Mouse (Mus musculus): Measurements from ENCODE around the gene B3galt4. TPM values are rescaled to one million over a fixed set of nuclear protein-coding genes. Genes with fewer than 3 reads are reported as not detected.

Gene B3galt4
- polyA plus RNA-seq, 1 experiment from 2014 or later, result 2.8 TPM

DNA sequence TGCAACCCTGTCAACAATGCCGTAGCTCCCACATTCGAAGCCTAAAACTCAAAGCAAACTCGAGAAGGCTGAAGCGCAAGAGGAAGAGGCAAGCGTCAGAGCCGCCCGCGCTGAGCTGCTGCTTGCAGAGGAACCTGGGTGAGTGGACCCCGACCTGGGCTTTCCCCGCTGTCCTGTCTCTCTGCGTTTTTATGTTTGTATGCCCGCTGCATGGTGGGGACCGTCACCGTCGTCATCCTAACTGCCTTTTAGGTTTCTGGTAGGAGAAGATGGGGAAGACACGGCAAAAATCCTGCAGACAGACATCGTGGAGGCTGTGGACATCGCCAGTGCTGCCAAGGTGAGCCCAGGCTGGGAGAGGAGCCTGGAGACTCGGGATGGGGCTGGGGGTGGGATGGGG, 9.9 kb downstream of the B3galt4 start:
- Histone ChIP-seq H3K4me3 (ENCODE audit: low read depth, low read length) (peak overlapping the region; percentile 88), H3K27ac (ENCODE audit: low read depth, low read length) (no peak overlapping the region), H3K4me2 (peak overlapping the region; percentile 84), H3K36me3 (ENCODE audit: control insufficient read depth, insufficient read depth, low read length) (peaks cover 16% of the 10 kb centered on the region), H3K9ac (ENCODE audit: low read depth, low read length) (peak overlapping the region; percentile 87), H3K27me3 (ENCODE audit: control insufficient read depth, insufficient read depth, low read length) (no peaks in the 10 kb centered on the region), H3K9me3 (replicated peaks; ENCODE audit: control insufficient read depth, low read length) (no peaks in the 10 kb centered on the region), H3K4me1 (ENCODE audit: control insufficient read depth, insufficient read depth, low read length) (peaks cover 13% of the 10 kb centered on the region)
- 48% methylated on average over 19 of the region's 19 CpGs for WGBS (ENCODE audit: insufficient replicate concordance)
- no peak for ATAC-seq (replicated peaks; ENCODE audit: insufficient number of reproducible peaks, low FRiP score, low TSS enrichment)

DNA sequence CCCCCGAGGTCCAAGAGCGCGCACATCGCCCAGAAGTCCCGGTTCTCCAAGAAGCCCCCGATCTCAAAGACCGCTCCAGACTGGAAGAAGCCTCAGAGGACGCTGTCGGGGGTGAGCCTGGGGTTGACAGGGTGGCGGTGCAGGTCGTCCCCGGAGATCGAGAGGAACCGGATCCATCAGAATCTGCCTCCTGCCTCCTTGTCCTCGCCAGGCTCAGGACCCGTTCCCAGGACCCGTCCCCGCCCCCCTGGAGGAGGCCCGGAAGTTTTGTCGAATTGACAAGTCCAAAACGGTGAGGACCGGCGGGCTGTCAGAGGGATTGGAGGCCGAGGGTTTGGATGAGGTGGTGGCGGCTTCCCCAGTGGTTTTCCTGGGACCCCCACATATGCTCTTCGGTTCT, 10.3 kb downstream of the B3galt4 start:
- Histone ChIP-seq H3K27me3 (ENCODE audit: control insufficient read depth, insufficient read depth, low read length) (no peaks in the 10 kb centered on the region), H3K4me1 (ENCODE audit: control insufficient read depth, insufficient read depth, low read length) (peaks cover 13% of the 10 kb centered on the region), H3K9me3 (replicated peaks; ENCODE audit: control insufficient read depth, low read length) (no peaks in the 10 kb centered on the region), H3K9ac (ENCODE audit: low read depth, low read length) (peak overlapping the region; percentile 87), H3K27ac (ENCODE audit: low read depth, low read length) (no peak overlapping the region), H3K36me3 (ENCODE audit: control insufficient read depth, insufficient read depth, low read length) (peaks cover 14% of the 10 kb centered on the region), H3K4me2 (peak overlapping the region; percentile 84), H3K4me3 (ENCODE audit: low read depth, low read length) (peak overlapping the region; percentile 88)
- no peak for ATAC-seq (replicated peaks; ENCODE audit: insufficient number of reproducible peaks, low FRiP score, low TSS enrichment)
- 3% methylated on average over 26 of the region's 26 CpGs for whole genome bisulfite sequencing (ENCODE audit: insufficient replicate concordance)

DNA sequence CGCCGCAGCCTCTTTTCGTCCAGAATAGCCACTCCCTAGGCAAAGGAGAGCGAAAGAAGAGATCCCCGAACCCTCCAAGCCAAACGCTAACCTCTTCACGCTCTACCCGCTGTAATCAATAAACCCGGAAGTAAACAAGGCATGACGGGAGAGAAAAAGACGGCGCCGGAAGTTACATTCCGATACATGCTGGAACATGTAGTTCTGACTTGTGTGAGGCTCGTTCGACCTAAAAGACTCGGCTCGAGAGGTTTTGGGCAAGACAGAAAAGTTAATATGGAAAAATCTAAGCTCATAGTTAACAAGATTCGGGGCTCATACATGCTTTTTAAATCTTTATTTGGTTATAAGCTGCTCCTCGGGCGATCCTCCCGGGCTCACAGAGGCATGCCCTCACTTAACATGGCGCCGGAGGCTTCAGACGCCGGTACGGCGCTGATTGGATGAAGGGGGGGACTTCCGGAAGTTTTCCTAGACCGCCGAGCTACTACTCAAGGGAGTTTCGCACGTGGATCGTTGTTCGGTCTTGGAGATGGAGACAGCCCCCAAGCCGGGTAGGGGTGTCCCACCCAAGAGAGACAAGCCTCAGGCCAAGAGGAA, 11.0 kb downstream of the B3galt4 start, which contains the start of the genes Pfdn6 and Wdr46:
Pfdn6 (minus strand) TSS at position 138 of the 600 bp plus-strand sequence.
Wdr46 (plus strand) TSS at position 455 of the 600 bp plus-strand sequence.
- Histone ChIP-seq H3K36me3 (ENCODE audit: control insufficient read depth, insufficient read depth, low read length) (peaks cover 17% of the 10 kb centered on the region), H3K9ac (ENCODE audit: low read depth, low read length) (peak within 1 kb of the TSS; percentile 87), H3K27me3 (ENCODE audit: control insufficient read depth, insufficient read depth, low read length) (no peaks in the 10 kb centered on the region), H3K9me3 (replicated peaks; ENCODE audit: control insufficient read depth, low read length) (no peaks in the 10 kb centered on the region), H3K4me3 (ENCODE audit: low read depth, low read length) (peak within 1 kb of the TSS; percentile 88), H3K4me1 (ENCODE audit: control insufficient read depth, insufficient read depth, low read length) (peaks cover 13% of the 10 kb centered on the region), H3K27ac (ENCODE audit: low read depth, low read length) (no peak within 1 kb of the TSS), H3K4me2 (peak within 1 kb of the TSS; percentile 84)
- ATAC-seq (replicated peaks; ENCODE audit: insufficient number of reproducible peaks, low FRiP score, low TSS enrichment), result peak; percentile 77
- WGBS (ENCODE audit: insufficient replicate concordance), result under 1% methylated on average over 36 of the region's 36 CpGs

DNA sequence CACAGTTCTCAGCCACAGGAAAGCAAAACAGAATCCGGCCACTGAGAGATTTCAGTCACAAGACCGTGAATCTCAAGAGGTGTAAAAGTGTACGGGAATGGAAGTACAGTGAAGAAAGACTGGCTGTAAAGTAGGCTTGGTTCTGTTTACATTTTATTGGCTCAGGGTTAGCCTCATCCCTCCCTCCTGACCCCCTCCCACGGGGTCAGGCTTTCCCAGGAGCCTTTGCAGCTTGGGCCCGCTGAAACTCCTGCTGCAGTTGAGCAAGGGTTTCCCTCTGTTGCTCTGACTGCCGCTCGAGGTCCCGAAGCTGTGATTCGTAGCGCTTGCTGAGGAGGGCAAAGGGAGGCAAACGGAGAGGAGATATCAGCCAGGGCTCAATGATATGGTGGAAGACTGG, 12.5 kb downstream of the B3galt4 start:
- ATAC-seq (replicated peaks; ENCODE audit: insufficient number of reproducible peaks, low FRiP score, low TSS enrichment), result no peak
- Histone ChIP-seq H3K9ac (ENCODE audit: low read depth, low read length) (no peak overlapping the region), H3K36me3 (ENCODE audit: control insufficient read depth, insufficient read depth, low read length) (peaks cover 15% of the 10 kb centered on the region), H3K27ac (ENCODE audit: low read depth, low read length) (no peak overlapping the region), H3K9me3 (replicated peaks; ENCODE audit: control insufficient read depth, low read length) (no peaks in the 10 kb centered on the region), H3K4me2 (peak overlapping the region; percentile 84), H3K27me3 (ENCODE audit: control insufficient read depth, insufficient read depth, low read length) (no peaks in the 10 kb centered on the region), H3K4me1 (ENCODE audit: control insufficient read depth, insufficient read depth, low read length) (peaks cover 13% of the 10 kb centered on the region), H3K4me3 (ENCODE audit: low read depth, low read length) (no peak overlapping the region; the same call in 1 of the 2 replicates)
- WGBS (ENCODE audit: insufficient replicate concordance), result 77% methylated on average over 11 of the region's 11 CpGs

DNA sequence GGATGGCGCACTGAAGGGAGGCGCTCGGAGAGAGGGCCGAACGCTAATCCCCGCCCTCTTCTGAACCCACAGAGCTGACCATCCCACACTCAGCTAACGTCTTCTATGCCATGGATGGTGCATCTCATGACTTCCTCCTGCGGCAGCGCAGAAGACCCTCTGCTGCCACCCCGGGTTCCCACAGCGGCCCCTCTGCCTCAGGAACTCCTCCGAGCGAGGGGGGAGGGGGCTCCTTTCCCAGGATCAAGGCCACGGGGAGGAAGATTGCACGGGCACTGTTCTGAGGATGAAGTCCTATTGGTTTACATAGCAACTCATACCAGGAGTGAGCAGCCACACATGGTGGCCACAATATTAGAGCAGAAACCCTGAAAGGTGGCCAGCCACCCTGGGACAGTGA, 14.3 kb downstream of the B3galt4 start:
- Histone ChIP-seq H3K9ac (ENCODE audit: low read depth, low read length) (no peak overlapping the region), H3K4me2 (no peak overlapping the region), H3K36me3 (ENCODE audit: control insufficient read depth, insufficient read depth, low read length) (peaks cover 25% of the 10 kb centered on the region), H3K4me1 (ENCODE audit: control insufficient read depth, insufficient read depth, low read length) (peaks cover 13% of the 10 kb centered on the region), H3K27ac (ENCODE audit: low read depth, low read length) (no peak overlapping the region), H3K9me3 (replicated peaks; ENCODE audit: control insufficient read depth, low read length) (no peaks in the 10 kb centered on the region), H3K4me3 (ENCODE audit: low read depth, low read length) (no peak overlapping the region), H3K27me3 (ENCODE audit: control insufficient read depth, insufficient read depth, low read length) (no peaks in the 10 kb centered on the region)
- no peak for ATAC-seq (replicated peaks; ENCODE audit: insufficient number of reproducible peaks, low FRiP score, low TSS enrichment)
- 78% methylated on average over 15 of the region's 15 CpGs for WGBS (ENCODE audit: insufficient replicate concordance)

DNA sequence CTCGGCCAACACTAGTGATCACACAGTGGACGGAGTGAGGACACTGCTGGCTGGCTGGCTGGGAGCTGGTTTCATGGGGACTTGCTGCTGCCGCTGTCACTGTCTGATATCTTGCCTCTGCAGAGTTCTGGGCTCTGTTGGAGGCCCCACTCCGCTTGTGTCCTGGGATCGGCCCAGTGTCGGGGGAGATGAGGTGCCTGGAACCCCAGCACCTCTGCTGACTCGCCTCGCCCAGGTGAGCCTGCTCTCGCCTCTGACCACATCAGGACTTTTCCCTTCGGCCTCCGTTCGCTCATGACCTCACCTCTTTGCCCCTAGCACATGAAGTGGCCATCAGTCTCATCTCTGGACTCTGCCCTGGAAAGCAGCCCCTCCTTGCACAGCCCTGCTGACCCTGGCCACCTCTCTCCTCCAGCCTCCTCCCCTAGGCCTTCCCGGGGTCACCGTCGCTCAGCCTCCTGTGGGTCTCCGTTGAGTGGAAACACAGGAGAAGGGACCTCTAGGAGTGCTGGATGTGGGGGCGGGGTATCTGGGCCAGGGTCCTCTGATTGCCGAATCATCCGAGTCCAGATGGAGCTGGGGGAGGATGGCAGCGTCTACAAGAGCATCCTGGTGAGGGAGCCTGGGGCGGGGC, 15.7 kb downstream of the B3galt4 start:
- peaks cover 25% of the 10 kb centered on the region for H3K36me3 ChIP-seq (ENCODE audit: control insufficient read depth, insufficient read depth, low read length)
- ATAC-seq (replicated peaks; ENCODE audit: insufficient number of reproducible peaks, low FRiP score, low TSS enrichment), result no peak
- H3K4me1 ChIP-seq (ENCODE audit: control insufficient read depth, insufficient read depth, low read length), result peaks cover 17% of the 10 kb centered on the region
- H3K27me3 ChIP-seq (ENCODE audit: control insufficient read depth, insufficient read depth, low read length), result no peaks in the 10 kb centered on the region
- no peak overlapping the region for H3K9ac ChIP-seq (ENCODE audit: low read depth, low read length)
- WGBS (ENCODE audit: insufficient replicate concordance), result 82% methylated on average over 21 of the region's 21 CpGs
- H3K4me3 ChIP-seq (ENCODE audit: low read depth, low read length), result no peak overlapping the region
- no peak overlapping the region for H3K27ac ChIP-seq (ENCODE audit: low read depth, low read length)
- H3K9me3 ChIP-seq (replicated peaks; ENCODE audit: control insufficient read depth, low read length), result no peaks in the 10 kb centered on the region
- no peak overlapping the region for H3K4me2 ChIP-seq

DNA sequence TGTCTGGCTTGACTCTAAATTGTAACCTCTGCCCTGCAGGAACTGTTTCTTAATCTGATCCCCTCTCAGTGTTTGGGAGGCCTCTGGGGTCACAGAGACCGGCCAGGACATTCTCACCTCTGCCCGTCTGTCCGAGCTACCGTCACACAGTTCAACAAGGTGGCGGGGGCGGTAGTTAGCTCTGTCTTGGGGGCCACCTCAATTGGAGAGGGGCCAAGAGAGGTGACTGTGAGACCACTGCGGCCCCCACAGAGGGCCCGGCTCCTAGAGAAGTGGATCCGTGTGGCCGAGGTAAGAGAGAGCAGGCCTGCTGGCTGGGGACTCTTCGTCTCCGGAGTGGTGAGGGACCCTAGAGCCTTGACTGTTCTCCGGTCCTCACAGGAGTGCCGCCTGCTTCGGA, 18.3 kb downstream of the B3galt4 start:
- Histone ChIP-seq H3K27ac (ENCODE audit: low read depth, low read length) (no peak overlapping the region), H3K27me3 (ENCODE audit: control insufficient read depth, insufficient read depth, low read length) (no peaks in the 10 kb centered on the region), H3K9ac (ENCODE audit: low read depth, low read length) (no peak overlapping the region), H3K9me3 (replicated peaks; ENCODE audit: control insufficient read depth, low read length) (no peaks in the 10 kb centered on the region), H3K4me1 (ENCODE audit: control insufficient read depth, insufficient read depth, low read length) (peaks cover 15% of the 10 kb centered on the region), H3K4me3 (ENCODE audit: low read depth, low read length) (no peak overlapping the region), H3K4me2 (no peak overlapping the region), H3K36me3 (ENCODE audit: control insufficient read depth, insufficient read depth, low read length) (peaks cover 25% of the 10 kb centered on the region)
- WGBS (ENCODE audit: insufficient replicate concordance), result 92% methylated on average over 15 of the region's 15 CpGs
- ATAC-seq (replicated peaks; ENCODE audit: insufficient number of reproducible peaks, low FRiP score, low TSS enrichment), result no peak

DNA sequence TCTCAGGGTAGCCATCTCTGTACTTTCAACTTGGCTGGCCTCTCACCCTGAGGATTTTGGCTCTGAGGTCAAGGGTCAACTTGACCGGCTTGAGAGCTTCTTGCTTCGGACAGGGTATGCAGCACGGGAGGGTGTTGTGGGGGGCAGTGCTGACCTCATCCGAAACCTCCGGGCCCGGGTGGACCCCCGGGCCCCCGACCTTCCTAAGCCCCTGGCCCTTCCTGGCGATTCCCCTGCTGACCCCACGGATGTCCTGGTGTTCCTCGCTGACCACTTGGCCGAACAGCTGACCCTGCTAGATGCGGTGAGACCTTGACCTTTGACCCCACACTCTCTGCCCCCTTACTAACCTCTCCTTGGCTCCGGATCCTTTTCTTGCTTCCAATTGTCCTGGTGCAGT, 18.8 kb downstream of the B3galt4 start:
- H3K4me2 ChIP-seq, result no peak overlapping the region
- no peak overlapping the region for H3K27ac ChIP-seq (ENCODE audit: low read depth, low read length)
- no peaks in the 10 kb centered on the region for H3K9me3 ChIP-seq (replicated peaks; ENCODE audit: control insufficient read depth, low read length)
- H3K9ac ChIP-seq (ENCODE audit: low read depth, low read length), result no peak overlapping the region
- H3K4me3 ChIP-seq (ENCODE audit: low read depth, low read length), result no peak overlapping the region
- 88% methylated on average over 14 of the region's 14 CpGs for WGBS (ENCODE audit: insufficient replicate concordance)
- H3K27me3 ChIP-seq (ENCODE audit: control insufficient read depth, insufficient read depth, low read length), result no peaks in the 10 kb centered on the region
- H3K4me1 ChIP-seq (ENCODE audit: control insufficient read depth, insufficient read depth, low read length), result peaks cover 15% of the 10 kb centered on the region
- ATAC-seq (replicated peaks; ENCODE audit: insufficient number of reproducible peaks, low FRiP score, low TSS enrichment), result no peak
- H3K36me3 ChIP-seq (ENCODE audit: control insufficient read depth, insufficient read depth, low read length), result peaks cover 25% of the 10 kb centered on the region

DNA sequence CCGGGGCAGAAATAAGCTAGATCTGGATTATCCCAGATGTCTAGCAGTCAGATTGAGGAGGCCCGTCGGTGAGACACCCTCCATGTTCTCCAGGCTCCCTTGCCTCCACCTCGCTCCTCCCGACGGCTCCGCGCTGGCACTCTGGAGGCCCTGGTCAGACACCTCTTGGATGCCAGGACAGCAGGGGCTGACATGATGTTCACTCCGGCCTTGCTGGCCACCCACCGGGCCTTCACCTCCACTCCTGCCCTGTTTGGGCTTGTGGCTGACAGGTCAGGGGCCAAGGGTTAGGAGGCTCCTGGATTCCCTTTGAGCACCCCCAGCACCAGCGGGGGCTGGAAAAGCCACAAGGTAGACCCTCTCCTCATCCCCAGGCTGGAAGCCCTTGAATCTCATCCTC, 19.3 kb downstream of the B3galt4 start:
- H3K4me3 ChIP-seq (ENCODE audit: low read depth, low read length), result no peak overlapping the region
- ATAC-seq (replicated peaks; ENCODE audit: insufficient number of reproducible peaks, low FRiP score, low TSS enrichment), result no peak
- H3K4me2 ChIP-seq, result no peak overlapping the region
- 87% methylated on average over 11 of the region's 11 CpGs for WGBS (ENCODE audit: insufficient replicate concordance)
- peaks cover 15% of the 10 kb centered on the region for H3K4me1 ChIP-seq (ENCODE audit: control insufficient read depth, insufficient read depth, low read length)
- H3K27me3 ChIP-seq (ENCODE audit: control insufficient read depth, insufficient read depth, low read length), result no peaks in the 10 kb centered on the region
- no peaks in the 10 kb centered on the region for H3K9me3 ChIP-seq (replicated peaks; ENCODE audit: control insufficient read depth, low read length)
- no peak overlapping the region; the same call in 1 of the 2 replicates for H3K9ac ChIP-seq (ENCODE audit: low read depth, low read length)
- H3K27ac ChIP-seq (ENCODE audit: low read depth, low read length), result no peak overlapping the region
- peaks cover 21% of the 10 kb centered on the region for H3K36me3 ChIP-seq (ENCODE audit: control insufficient read depth, insufficient read depth, low read length)

Measured in heart, embryonic 11.5 days (tissue).